Mouse (Mus musculus): Measurements from ENCODE around the gene Tstd2. TPM values are rescaled to one million over a fixed set of nuclear protein-coding genes. Genes with fewer than 3 reads are reported as not detected.

Tstd2 gene
- total RNA-seq, 2 experiments from 2014 or later = 14.2 to 17.7 TPM

Other genes starting within 250 kb of the Tstd2 start
- gene Ccdc180, start 248.4 kb downstream of the Tstd2 start, total RNA-seq (2021) = not detected
- 10 to 100 TPM; 27.0 to 28.1 TPM for gene Tdrd7, start 173.4 kb downstream of the Tstd2 start, total RNA-seq (2021)
- gene Tmod1, start 99.8 kb downstream of the Tstd2 start, total RNA-seq (2021) = 10 to 100 TPM; 39.6 to 48.7 TPM
- 10 to 100 TPM; 51.3 to 54.9 TPM for gene Ncbp1, start 81 bp downstream of the Tstd2 start, total RNA-seq (2021)
- gene Xpa, start 57.6 kb upstream of the Tstd2 start, total RNA-seq (2021) = 10 to 100 TPM; 10.7 to 11.9 TPM
- not detected for gene Foxe1, start 204.9 kb upstream of the Tstd2 start, total RNA-seq (2021)

Measured in left cerebral cortex, postnatal 25 days (tissue).